Mouse (Mus musculus) embryonic facial prominence, embryonic 11.5 days (tissue): ENCODE data around the gene Mesp2. TPM values are rescaled to one million over a fixed set of nuclear protein-coding genes. Genes with fewer than 3 reads are reported as not detected.
A peak's percentile ranks its signal among the peaks of the same experiment; 100 is the strongest.

Experiments used
- ATAC-seq: fragments of 200-750 bp; cut with Nextera tagmentation; replicated peaks from 2 replicates; pipeline ENCODE4 v1.8.0; 2017; ENCODE audit warnings: low read depth; ENCODE audit not compliant: insufficient number of reproducible peaks, low FRiP score, low TSS enrichment
- DNase-seq: peaks from one replicate; pipeline ENCODE4 v3.0.0-alpha.2; 2015; ENCODE audit warnings: low spot score
- H3K27ac ChIP-seq: fragments of 300-500 bp; sonication (generic); replicated peaks from 2 replicates; pipeline ENCODE4 v1.5.1; 2014; ENCODE audit warnings: mild to moderate bottlenecking, low read depth, low read length, control low read depth
- H3K27me3 ChIP-seq: fragments of 300-500 bp; sonication (generic); 2 replicates; pipeline ENCODE4 v1.6.1; 2014; ENCODE audit warnings: mild to moderate bottlenecking, low read length, moderate library complexity, mixed read lengths; ENCODE audit not compliant: control insufficient read depth, insufficient read depth
- H3K36me3 ChIP-seq: fragments of 300-500 bp; sonication (generic); replicated peaks from 2 replicates; pipeline ENCODE4 v1.6.1; 2014; ENCODE audit warnings: low read depth, mild to moderate bottlenecking, low read length, moderate library complexity, mixed read lengths; ENCODE audit not compliant: control insufficient read depth, insufficient read depth
- H3K4me1 ChIP-seq: fragments of 300-500 bp; sonication (generic); 2 replicates; pipeline ENCODE4 v1.6.1; 2014; ENCODE audit warnings: low read length, mixed read lengths; ENCODE audit not compliant: control insufficient read depth, insufficient read depth
- H3K4me2 ChIP-seq: fragments of 300-500 bp; sonication (generic); 2 replicates; pipeline ENCODE4 v1.6.1; 2014; ENCODE audit warnings: low read depth, mild to moderate bottlenecking, control low read depth, low read length, moderate library complexity
- H3K4me3 ChIP-seq: fragments of 300-500 bp; sonication (generic); 2 replicates; pipeline ENCODE4 v1.5.1; 2014; ENCODE audit warnings: low read depth, low read length, control low read depth
- H3K9ac ChIP-seq: fragments of 300-500 bp; sonication (generic); replicated peaks from 2 replicates; pipeline ENCODE4 v1.6.1; 2014; ENCODE audit warnings: mild to moderate bottlenecking, control low read depth, low read length
- H3K9me3 ChIP-seq: fragments of 300-500 bp; sonication (generic); replicated peaks from 2 replicates; pipeline ENCODE4 v1.6.1; 2016; ENCODE audit warnings: mild to moderate bottlenecking, low read length, inconsistent platforms, mixed read lengths; ENCODE audit not compliant: control insufficient read depth
- WGBS: fragments of 180-500 bp; shearing (Covaris S2); extraction: QIAGEN DNeasy Blood & Tissue Kit; methylation state at CpG from one replicate; pipeline ENCODE4 v1.1.7; 2014; 5-methylcytosine and 5-hydroxymethylcytosine counted together
- polyA plus RNA-seq: library from polyadenylated mRNA; unstranded; fragments of >200 nt; fragmentation: Nextera tagmentation; extraction: Ambion mirVana; gene quantifications from 2 replicates; pipeline ENCODE4 v1.2.1, GENCODE M21; 2014

The Mesp2 gene
- polyA plus RNA-seq, 1 experiment from 2014 or later: not detected

GRCm38 (mm10) chr7:79837247-79837646, 26.7 kb downstream of the Mesp2 start:
- ATAC-seq (no peak), DNase-seq (no peak)
- Histone ChIP-seq H3K4me3 (no peak overlapping the region), H3K9ac (no peak overlapping the region), H3K27me3 (no peaks in the 10 kb centered on the region), H3K4me2 (no peak overlapping the region), H3K27ac (no peak overlapping the region), H3K9me3 (no peaks in the 10 kb centered on the region), H3K36me3 (no peaks in the 10 kb centered on the region; the same call in 1 of the 2 replicates), H3K4me1 (no peaks in the 10 kb centered on the region)
- whole genome bisulfite sequencing: 57% methylated on average over 2 of the region's 2 CpGs

- H3K9ac ChIP-seq: no peak overlapping the region
- no peak overlapping the region for H3K27ac ChIP-seq
- H3K4me2 ChIP-seq: no peak overlapping the region
- H3K4me1 ChIP-seq: no peaks in the 10 kb centered on the region; the same call in 1 of the 2 replicates
- no peak for DNase-seq
- no peaks in the 10 kb centered on the region; the same call in 1 of the 2 replicates for H3K36me3 ChIP-seq
- no peak overlapping the region for H3K4me3 ChIP-seq
- no peak for ATAC-seq
- H3K27me3 ChIP-seq: no peaks in the 10 kb centered on the region
- WGBS: 66% methylated on average over 7 of the region's 7 CpGs
- no peaks in the 10 kb centered on the region for H3K9me3 ChIP-seq
These were observed 31.6 kb downstream of the Mesp2 start for GRCm38 (mm10) chr7:79842163-79842562.

- no peaks in the 10 kb centered on the region; the same call in 1 of the 2 replicates for H3K36me3 ChIP-seq
- ATAC-seq: no peak
- H3K4me1 ChIP-seq: no peaks in the 10 kb centered on the region; the same call in 1 of the 2 replicates
- H3K9me3 ChIP-seq: no peaks in the 10 kb centered on the region
- H3K27me3 ChIP-seq: no peaks in the 10 kb centered on the region
- DNase-seq: no peak
- H3K27ac ChIP-seq: no peak overlapping the region
- H3K9ac ChIP-seq: no peak overlapping the region
- no peak overlapping the region for H3K4me2 ChIP-seq
- 83% methylated on average over 8 of the region's 8 CpGs for WGBS
- H3K4me3 ChIP-seq: no peak overlapping the region
These were observed 33.7 kb downstream of the Mesp2 start for GRCm38 (mm10) chr7:79844090-79844802.

GRCm38 (mm10) chr7:79846342-79846741, 35.8 kb downstream of the Mesp2 start:
- Histone ChIP-seq H3K27me3 (no peaks in the 10 kb centered on the region), H3K4me3 (no peak overlapping the region), H3K4me1 (no peaks in the 10 kb centered on the region; the same call in 1 of the 2 replicates), H3K9me3 (no peaks in the 10 kb centered on the region), H3K9ac (no peak overlapping the region), H3K36me3 (no peaks in the 10 kb centered on the region; the same call in 1 of the 2 replicates), H3K27ac (no peak overlapping the region), H3K4me2 (no peak overlapping the region)
- 67% methylated on average over 2 of the region's 2 CpGs for WGBS
- no peak for ATAC-seq
- no peak for DNase-seq

GRCm38 (mm10) chr7:79847456-79848451, 37.2 kb downstream of the Mesp2 start:
- H3K4me1 ChIP-seq: no peaks in the 10 kb centered on the region; the same call in 1 of the 2 replicates
- H3K27ac ChIP-seq: no peak overlapping the region
- peak; percentile 84 for DNase-seq
- WGBS: 7% methylated on average over 43 of the region's 53 CpGs
- peak overlapping the region; percentile 50 for H3K9ac ChIP-seq
- no peaks in the 10 kb centered on the region; the same call in 1 of the 2 replicates for H3K36me3 ChIP-seq
- peak; percentile 86 for ATAC-seq
- no peaks in the 10 kb centered on the region for H3K9me3 ChIP-seq
- peak overlapping the region; percentile 39 for H3K4me3 ChIP-seq
- H3K27me3 ChIP-seq: no peaks in the 10 kb centered on the region
- peak overlapping the region; percentile 82 for H3K4me2 ChIP-seq

GRCm38 (mm10) chr7:79856305-79856704, 45.8 kb downstream of the Mesp2 start:
- H3K27me3 ChIP-seq: no peaks in the 10 kb centered on the region
- peaks cover 4% of the 10 kb centered on the region; the same call in 1 of the 2 replicates for H3K4me1 ChIP-seq
- no peak overlapping the region for H3K9ac ChIP-seq
- WGBS: 77% methylated on average over 4 of the region's 4 CpGs
- H3K27ac ChIP-seq: no peak overlapping the region
- ATAC-seq: no peak
- no peaks in the 10 kb centered on the region for H3K9me3 ChIP-seq
- no peak overlapping the region for H3K4me3 ChIP-seq
- H3K4me2 ChIP-seq: no peak overlapping the region
- no peaks in the 10 kb centered on the region for H3K36me3 ChIP-seq
- DNase-seq: no peak

GRCm38 (mm10) chr7:79858202-79858934, 47.8 kb downstream of the Mesp2 start:
- no peak overlapping the region for H3K4me2 ChIP-seq
- H3K4me3 ChIP-seq: no peak overlapping the region
- H3K9ac ChIP-seq: no peak overlapping the region
- DNase-seq (peak; percentile 64), ATAC-seq (no peak)
- no peaks in the 10 kb centered on the region for H3K36me3 ChIP-seq
- no peaks in the 10 kb centered on the region for H3K27me3 ChIP-seq
- H3K9me3 ChIP-seq: no peaks in the 10 kb centered on the region
- no peak overlapping the region for H3K27ac ChIP-seq
- peaks cover 4% of the 10 kb centered on the region; the same call in 1 of the 2 replicates for H3K4me1 ChIP-seq
- 66% methylated on average over 11 of the region's 11 CpGs for WGBS
